Mouse (Mus musculus): ENCODE results near the gene Jak1.
A peak's percentile ranks its signal among the peaks of the same experiment; 100 is the strongest.
"Not testable (repeated sequence)": the region's sequence is repeated elsewhere in the genome, so short reads cannot be mapped to it uniquely, and the experiment has no call there.

Jak1 gene

DNA sequence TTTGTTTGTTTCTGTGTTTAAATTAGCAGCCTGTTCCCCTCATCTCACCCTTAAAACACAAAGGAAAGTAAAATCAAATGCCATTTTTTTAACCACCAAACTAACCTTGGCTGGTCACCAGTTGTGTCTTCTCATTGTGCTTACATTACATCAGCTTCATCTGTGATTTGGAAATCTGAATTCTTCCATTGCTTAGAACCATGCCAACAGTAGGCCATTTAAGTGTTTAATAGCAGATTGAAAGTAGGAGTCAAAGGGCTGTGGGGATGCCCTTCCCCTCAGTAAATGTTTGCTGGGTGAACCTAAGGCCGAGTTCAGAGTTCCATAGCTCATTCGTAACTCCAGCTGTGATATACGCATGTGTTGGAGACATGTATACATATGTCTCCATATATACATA is 10.8 kb upstream of the Jak1 start:
- no peak for DNase-seq

GRCm38 (mm10) chr4:101270734-101271133 is 5.7 kb upstream of the Jak1 start:
- DNase-seq, result no peak

- not testable (repeated sequence) for DNase-seq
Measured at GRCm38 (mm10) chr4:101268506-101268905, 3.4 kb upstream of the Jak1 start.

DNA sequence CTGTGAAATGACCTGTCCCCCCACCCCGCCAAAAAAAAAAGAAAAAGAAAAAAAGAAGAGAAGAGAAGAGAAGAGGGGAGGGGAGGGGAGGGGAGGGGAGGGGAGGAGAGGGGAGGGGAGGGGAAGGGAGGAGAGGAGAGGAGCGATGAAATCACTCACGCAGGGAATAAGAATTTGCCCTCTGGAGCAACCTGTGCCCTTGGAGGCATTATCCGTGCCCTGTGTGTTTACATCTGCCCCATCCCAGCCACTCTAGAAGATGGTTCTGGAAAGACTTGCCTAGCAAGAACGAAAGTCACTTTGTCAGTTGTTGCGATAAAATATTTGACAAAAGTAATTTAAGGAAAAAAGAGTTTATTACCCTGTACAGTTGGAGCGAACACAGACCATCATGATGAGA is 441 bp upstream of the Jak1 start:
- DNase-seq, result peak; percentile 16 to 28

DNA sequence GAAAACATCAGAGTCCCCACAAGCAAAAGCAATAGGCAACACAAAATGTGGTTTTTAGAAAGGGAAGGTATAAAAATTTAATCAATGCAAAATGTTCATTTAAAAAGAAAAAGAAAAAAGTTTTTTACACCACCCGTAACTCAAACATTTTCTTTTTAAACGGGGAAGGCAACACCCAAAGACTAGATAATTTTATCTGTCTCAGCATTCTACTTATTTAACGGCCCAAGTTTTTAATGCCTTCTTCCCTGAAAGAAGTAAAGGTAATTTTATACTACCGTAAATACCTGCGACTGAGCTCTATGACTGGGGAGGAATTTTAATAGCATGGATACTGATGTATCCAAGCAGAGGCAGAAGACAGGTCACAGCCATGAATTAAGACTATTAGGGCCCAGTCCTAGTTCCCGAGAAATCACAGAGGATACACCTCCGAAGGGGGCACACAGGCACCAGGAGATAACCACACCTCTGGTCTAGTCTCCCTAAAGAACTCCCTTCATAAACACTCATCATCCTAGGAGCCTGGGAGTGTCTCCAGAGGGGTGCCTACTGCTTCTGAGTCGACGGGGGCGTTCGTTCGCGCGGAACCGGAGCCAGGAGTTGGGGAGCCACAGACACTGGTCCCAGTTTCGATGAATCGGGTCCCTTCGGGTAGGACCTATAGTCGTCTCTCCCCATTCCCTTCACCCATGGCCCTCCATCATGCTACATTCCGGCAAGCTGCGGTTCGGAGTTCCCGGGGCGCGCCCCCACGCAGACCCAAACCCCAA is 928 bp downstream of the Jak1 start:
- peak in 1 of 2 experiments; percentile 37 for DNase-seq

DNA sequence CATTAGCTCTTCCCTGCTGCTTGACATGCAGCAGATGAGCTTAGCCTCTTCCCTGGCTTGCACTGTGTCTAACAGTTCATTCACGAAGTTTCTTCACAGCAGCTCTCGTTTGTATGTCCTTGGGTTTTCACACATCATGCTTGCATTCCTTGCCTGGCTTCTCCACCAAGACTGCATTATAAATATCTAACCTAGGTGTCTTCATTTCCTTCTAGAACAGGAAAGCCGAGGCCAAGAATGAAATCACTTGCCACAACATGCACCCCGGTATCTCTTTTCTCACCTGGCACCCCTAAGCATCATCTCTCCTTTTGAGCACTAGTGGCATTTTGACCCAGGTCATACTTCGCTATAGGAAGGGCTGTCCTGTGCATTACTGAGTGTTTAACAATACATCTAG is 3.5 kb downstream of the Jak1 start:
- DNase-seq, result no peak

- no peak for DNase-seq
Measured at GRCm38 (mm10) chr4:101260744-101261291, 4.3 kb downstream of the Jak1 start.

- DNase-seq, result no peak
Measured at GRCm38 (mm10) chr4:101256526-101257210, 8.4 kb downstream of the Jak1 start.

GRCm38 (mm10) chr4:101254606-101255349 is 10.3 kb downstream of the Jak1 start:
- no peak for DNase-seq

GRCm38 (mm10) chr4:101254015-101254414 is 11.1 kb downstream of the Jak1 start:
- DNase-seq, result peak in 1 of 2 experiments; percentile 17

DNA sequence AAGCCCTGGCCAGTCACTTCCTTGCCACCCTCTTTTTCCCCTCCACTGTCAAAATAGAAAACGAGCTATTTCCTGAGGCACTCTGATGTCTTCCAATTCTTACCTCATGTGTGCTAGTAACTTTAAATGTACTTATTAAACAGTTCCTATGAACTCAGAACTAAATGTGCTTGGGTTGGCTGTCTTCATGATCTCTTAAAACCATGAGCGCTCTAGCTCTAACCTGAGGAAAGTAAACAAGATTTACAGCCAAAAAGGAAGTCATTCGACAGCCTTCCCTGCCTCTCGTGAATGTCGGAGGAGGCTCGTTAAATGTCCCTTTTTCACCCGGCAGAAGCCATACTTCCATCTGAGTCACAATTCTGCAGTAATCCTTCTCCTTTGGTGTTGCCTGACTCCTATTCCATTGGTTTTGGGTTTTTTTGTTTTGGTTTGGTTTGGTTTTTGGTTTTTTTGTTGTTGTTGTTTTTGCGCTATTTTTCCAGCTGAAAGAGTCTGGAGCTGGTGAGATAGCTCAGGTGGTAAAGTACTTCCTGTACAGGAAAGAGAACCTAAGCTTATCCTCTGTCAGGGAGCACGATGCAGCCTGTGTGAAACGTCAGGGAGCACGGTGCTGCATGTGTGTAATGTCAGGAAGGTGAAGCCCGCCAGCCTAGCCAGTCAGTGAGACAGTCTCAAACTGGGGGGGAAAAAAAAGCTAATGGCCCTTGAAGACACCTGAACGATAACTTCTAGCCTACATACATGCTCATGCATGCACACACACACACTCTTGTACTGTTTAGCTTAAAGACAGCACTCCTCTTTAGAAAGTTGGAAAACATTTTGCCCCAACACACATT is 12.1 kb downstream of the Jak1 start:
- peak in 1 of 2 experiments; percentile 39 for DNase-seq

GRCm38 (mm10) chr4:101252016-101252415 is 13.1 kb downstream of the Jak1 start:
- DNase-seq, result no peak

DNA sequence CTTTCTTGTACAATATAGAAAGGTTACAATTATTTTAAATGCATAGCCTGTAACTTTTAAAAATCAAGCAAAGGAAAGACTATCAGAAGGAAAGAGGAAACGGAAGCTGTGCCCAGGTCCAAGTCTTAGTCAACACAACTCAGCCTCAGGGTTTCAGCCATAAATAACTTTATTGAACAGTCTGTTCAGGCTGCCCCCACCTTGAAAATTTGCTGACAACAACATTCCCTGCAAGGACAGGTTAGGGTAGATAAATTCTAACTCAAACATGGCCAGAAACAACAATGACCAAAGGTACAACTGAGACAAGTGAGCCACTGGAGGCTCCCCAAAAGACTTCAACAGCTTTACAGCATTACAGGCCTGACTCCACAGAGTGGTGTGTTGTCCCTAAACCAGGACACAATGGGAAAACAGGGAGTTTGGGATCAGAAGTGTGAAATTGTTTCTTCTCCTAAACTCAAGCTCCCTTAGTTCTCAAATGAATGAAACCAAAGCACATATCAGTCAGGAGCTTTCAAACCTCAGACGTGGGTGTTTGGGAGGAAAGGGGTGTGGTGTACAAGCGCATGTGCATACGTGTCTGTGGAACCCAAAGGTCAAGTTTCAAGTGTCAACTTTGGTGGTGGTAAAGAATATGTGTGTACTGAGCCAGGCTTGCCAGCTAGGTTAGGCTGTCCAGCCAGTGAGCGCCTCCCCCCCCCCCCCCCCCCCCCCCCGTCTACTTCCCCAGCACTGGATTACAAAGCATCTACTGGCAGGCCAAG is 14.9 kb downstream of the Jak1 start:
- DNase-seq, result no peak

- DNase-seq, result no peak
Measured at GRCm38 (mm10) chr4:101247355-101247754, 17.7 kb downstream of the Jak1 start.

DNA sequence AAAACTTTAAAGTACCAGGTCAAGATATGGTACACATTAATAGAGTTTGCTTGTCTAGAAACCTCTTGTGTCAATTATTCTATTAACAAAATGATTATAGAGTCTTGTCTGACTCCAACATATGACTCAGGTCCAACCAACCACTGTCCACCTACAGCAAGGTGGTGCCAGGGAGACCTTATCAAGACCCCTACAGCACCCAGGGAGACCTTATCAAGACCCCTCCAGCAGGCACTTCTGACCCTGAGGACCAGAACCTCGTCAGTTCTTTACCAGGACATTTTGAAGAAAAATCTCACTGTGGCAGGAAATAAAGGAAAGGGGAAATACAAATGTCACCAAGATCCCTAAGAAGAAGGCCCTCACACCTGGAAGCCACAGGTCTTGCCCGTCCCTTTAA is 18.5 kb downstream of the Jak1 start:
- no peak for DNase-seq

- DNase-seq, result no peak
Measured at GRCm38 (mm10) chr4:101244257-101245011, 20.6 kb downstream of the Jak1 start.

DNA sequence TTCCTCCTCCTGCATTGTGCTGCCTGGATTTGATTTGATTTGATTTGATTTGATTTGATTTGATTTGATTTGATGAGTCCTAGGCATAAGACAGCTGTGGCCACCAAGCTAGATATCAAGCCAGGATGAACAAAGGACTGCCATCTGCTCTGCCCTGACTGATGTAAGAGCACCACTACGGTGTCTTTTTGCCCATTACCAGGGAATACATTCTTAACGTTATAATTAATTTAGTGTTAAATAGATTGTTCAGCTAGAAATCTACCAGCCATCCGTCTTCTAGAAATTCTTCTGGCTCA is 24.3 kb downstream of the Jak1 start:
- no peak for DNase-seq

GRCm38 (mm10) chr4:101240163-101240874 is 24.8 kb downstream of the Jak1 start:
- no peak for DNase-seq

DNA sequence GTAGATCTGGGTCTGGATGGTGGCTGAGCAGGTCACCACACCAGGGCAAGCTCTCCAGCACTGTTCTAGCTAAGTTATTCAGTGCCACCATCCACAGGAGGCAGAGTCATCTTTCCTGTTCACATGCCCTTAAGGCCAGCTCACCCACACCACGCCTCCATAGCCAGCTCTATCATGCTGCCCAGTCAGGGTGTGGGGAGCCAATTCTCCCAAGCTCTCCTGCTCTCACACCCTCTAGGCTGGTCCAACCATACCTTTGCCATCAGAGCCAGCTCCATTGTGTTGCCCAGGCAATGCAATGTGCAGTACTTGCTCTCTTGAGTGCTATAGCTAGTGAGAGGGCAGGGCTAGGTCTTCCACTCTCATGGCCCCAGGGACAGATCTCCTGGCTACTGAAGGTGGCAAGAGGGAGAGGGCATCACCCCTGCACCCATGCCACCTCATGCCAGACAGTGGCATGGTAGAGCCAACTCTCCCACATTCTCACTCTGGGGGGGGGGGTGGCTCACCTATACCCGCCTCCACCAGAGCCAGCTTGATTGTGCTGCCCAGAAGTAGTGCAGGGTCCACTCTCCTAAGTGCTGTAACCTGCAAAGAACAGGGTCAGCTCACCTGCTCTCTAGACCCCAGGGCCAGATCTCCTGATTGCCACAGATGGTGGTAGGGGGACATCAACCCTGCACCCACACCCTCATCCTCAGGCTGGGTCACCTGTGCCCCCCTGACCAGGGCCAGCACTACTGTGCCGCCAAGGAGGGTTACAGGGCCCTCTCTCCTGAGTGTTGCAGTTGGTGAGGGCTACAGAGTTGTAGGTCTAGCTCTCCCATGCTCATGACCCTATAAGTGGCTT is 25.5 kb downstream of the Jak1 start:
- DNase-seq, result no peak

All from kidney, postnatal 36 days (tissue).